Comparison of ENCODE assay signal across 13 mouse cellular contexts in the genomic region with DNA sequence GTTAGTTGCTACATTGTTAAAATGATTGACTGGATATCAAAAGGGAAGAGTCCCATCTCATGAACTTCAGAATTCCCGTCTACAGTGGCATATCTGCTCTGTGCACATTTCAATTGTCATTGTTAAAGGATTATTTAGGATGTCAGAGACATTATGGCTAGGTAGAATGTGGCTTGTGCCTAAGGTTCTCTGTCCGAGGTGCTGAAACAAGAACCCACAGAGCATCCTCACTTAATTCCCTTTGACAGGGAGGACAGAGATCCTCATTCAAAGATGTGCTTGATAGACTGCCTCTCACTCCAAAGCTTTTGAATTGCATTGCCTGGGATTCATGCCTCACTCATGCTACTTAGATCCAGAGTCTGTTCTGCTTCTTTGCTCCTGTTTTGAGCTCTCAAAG.
DNase-seq lines count a peak whose midpoint lies in the region; ATAC-seq and TF ChIP-seq lines count a peak whose summit lies in the region.
"Had no signal": no experiment of that assay in that cellular context is flagged by ENCODE, and none has a peak within 500 bp of the region (broad histone marks: within the 10 kb centered on the region; RNA-seq: fewer than 3 reads in every experiment).

No protein-coding gene starts in this region.

- no peak for TF ChIP-seq EP300 in stomach, postnatal 0 days (optimal IDR thresholded peaks at IDR 0.05)

- no peak overlapping the region for H3K9ac ChIP-seq in stomach, postnatal 0 days (ENCODE audit: low read length)

- WGBS in stomach, postnatal 0 days, result 4% methylated on average over 2 of the region's 2 CpGs

- 0 out of 2 replicates have a peak overlapping the region, but pooled peaks have one; percentile 35 for H3K27ac ChIP-seq in cortical plate, adult 2 months (ENCODE audit: insufficient read depth, low read length)
- no peak overlapping the region for H3K27ac ChIP-seq in stomach, postnatal 0 days (replicated peaks)
- H3K27ac ChIP-seq: heart, embryonic 10.5 days had no signal

- DNase-seq in kidney, postnatal 14 days, result peak; percentile 16
- DNase-seq in kidney, adult 18-20 months, result no peak
- peak; percentile 11 for DNase-seq in Muller cell, postnatal 12 days (ENCODE audit: inconsistent ontology term)
- peak; percentile 59 for DNase-seq in mesoderm, embryonic 11.5 days (ENCODE audit: low read depth, low spot score)
- DNase-seq in MN1 (ENCODE audit: low spot score), result no peak
- DNase-seq in stomach, postnatal 0 days (ENCODE audit: low spot score), result no peak
- DNase-seq: left cerebral cortex, postnatal 4 days; lung, adult 18-20 months; right cerebral cortex, adult 18-20 months had no signal

- no peaks in the 10 kb centered on the region for H3K27me3 ChIP-seq in stomach, postnatal 0 days (ENCODE audit: control insufficient read depth, insufficient read depth, low read length)

- TF ChIP-seq POLR2A in cortical plate, adult 2 months (IDR thresholded peaks at IDR 0.05; ENCODE audit: extremely low read depth, insufficient read depth, low read length), result no peak

- H3K9me3 ChIP-seq in stomach, postnatal 0 days (ENCODE audit: control insufficient read depth, low read length), result no peaks in the 10 kb centered on the region
- H3K9me3 ChIP-seq: heart, embryonic 10.5 days had no signal

- no peak overlapping the region for H3K4me3 ChIP-seq in cortical plate, adult 2 months (ENCODE audit: insufficient read depth, low read length)
- H3K4me3 ChIP-seq in stomach, postnatal 0 days (ENCODE audit: low read depth, low read length), result no peak overlapping the region
- H3K4me3 ChIP-seq: heart, embryonic 10.5 days had no signal

- no peak overlapping the region for H3K4me2 ChIP-seq in stomach, postnatal 0 days (replicated peaks; ENCODE audit: low read depth)
- H3K4me2 ChIP-seq: midbrain, embryonic 11.5 days had no signal

- TF ChIP-seq CTCF in cortical plate, adult 2 months (IDR thresholded peaks at IDR 0.05; ENCODE audit: extremely low read depth, insufficient read depth, low read length), result no peak
- no peak for TF ChIP-seq CTCF in stomach, postnatal 0 days (IDR thresholded peaks at IDR 0.05; ENCODE audit: low read depth)

- 0 out of 2 replicates have a peak, but pooled peaks cover 2% of the 10 kb centered on the region for H3K4me1 ChIP-seq in cortical plate, adult 2 months (ENCODE audit: control insufficient read depth, insufficient read depth, low read length)
- no peaks in the 10 kb centered on the region for H3K4me1 ChIP-seq in stomach, postnatal 0 days (replicated peaks; ENCODE audit: control insufficient read depth, insufficient read depth)
- H3K4me1 ChIP-seq: heart, embryonic 10.5 days had no signal

- no peaks in the 10 kb centered on the region for H3K36me3 ChIP-seq in stomach, postnatal 0 days (ENCODE audit: control insufficient read depth, insufficient read depth, low read length)
- H3K36me3 ChIP-seq: heart, embryonic 10.5 days had no signal

- no peak for ATAC-seq in stomach, postnatal 0 days (ENCODE audit: low FRiP score, low TSS enrichment)
- ATAC-seq: hindbrain, embryonic 16.5 days had no signal

Comparison
In these comparisons a context has a peak if more than half of its experiments do, and no peak if none do; other contexts are left out.
1. DNase-seq: peak in kidney, postnatal 14 days (single experiment), Muller cell, postnatal 12 days (single experiment) and mesoderm, embryonic 11.5 days (single experiment); none in kidney, adult 18-20 months (single experiment), MN1 (single experiment) and stomach, postnatal 0 days (single experiment).